Mouse (Mus musculus): Measurements from ENCODE around the gene Zfp799.
"Not testable (repeated sequence)": the region's sequence is repeated elsewhere in the genome, so short reads cannot be mapped to it uniquely, and the experiment has no call there.

Zfp799 gene

GRCm38 (mm10) chr17:32829540-32830417 is at the start of gene Zfp799:
Zfp799 (minus strand) TSS chr17:32830261.
- peak; percentile 65 to 70 for DNase-seq (ENCODE audit: low spot score in 2 of 2)

DNA sequence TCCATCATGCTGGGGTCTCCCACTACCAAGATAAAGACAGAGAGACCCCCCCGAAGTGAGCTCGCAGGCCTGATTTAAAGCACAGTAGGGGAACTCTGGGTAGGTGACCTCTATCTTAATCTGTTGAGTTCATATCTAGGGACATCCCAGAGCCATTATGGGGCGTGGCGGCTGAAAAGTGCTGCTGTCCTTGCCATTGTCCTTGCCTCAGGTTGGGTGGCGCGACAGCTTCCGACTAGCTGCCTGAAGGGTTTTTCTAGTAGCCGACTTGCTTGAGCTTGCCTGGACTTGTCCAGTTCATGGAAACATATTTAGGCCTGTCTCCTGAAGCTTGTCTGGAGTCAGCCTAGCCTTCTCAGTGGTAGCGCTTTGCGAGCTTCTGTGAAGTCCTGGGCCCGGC is 48.7 kb upstream of the Zfp799 start:
- DNase-seq (ENCODE audit: low spot score in 2 of 2): peak in 1 of 2 experiments; percentile 4

DNA sequence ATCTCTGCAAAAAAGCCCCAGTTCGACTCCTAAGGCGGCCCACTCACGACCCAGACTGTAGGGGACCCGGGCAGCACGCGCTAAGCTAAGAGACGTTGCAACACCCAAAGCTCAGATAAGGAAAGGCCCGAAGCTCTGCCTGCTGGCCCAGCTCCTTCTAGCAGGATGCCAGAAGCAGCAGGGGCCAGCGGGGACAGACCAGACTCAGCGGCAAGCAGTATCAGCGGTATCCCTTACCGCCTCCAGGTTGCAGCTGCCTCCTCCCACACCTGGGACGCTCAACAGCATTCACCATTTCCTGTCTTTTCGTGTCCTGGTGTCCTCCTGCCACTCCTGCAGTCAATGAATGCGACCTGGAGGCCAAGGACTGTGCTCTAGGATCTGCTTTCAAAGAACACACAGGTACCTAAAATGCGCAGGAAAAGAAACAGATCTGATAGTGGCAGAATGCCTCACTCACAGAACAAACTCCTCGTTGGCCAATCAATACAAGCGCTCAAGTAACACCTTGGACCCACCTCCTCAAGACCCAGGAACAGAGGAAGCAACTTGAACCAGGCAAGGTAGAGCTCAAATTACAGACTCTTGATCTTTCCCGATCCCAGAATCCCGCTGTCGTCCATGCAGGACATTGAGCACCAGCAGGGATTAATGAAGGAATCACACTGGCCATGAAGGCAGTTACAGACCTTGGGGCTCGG is 47.6 kb upstream of the Zfp799 start:
- no peak for DNase-seq (ENCODE audit: low spot score in 2 of 2)

DNA sequence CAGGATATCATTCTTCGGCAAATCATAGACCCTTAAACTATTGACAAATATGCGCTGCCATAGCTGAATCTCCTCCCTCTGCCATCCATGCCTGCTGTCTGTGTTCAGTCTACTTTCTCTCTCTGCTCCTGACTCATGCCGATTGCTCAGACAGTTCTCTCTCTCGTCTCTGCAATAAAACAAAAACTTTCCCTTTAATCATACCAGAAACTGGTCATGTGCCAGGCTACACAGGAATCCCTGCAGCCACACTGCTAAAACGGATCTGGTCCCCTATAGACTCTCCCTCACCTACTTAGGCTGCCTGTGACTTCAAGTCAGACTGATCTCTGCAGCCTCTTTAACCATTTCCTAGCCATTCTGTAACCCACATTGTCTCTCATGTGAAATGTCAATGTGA is 42.6 kb upstream of the Zfp799 start:
- no peak for DNase-seq (ENCODE audit: low spot score in 2 of 2)

- DNase-seq (ENCODE audit: low spot score in 2 of 2): no peak
These were observed 42.0 kb upstream of the Zfp799 start for GRCm38 (mm10) chr17:32872091-32872490.

DNA sequence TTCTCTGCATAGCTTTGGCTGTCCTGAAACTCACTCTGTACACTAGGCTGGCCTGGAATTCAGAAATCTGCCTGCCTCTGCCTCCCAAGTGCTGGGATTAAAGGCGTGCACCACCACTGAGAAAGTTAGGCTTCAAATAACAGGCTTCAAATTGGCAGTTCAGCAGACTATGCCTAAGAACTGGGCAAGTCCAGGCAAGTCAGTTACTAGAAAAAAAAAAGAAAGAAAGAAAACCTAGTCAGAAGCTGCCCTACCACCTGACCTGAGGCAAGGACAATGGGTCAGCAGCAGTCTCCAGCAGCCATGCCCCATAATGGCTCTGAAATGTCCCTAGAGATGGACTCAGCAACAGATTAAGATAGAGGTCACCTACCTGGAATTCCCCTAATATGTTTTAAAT is 41.4 kb upstream of the Zfp799 start:
- DNase-seq (ENCODE audit: low spot score in 2 of 2): no peak

GRCm38 (mm10) chr17:32867266-32867665 is 37.2 kb upstream of the Zfp799 start:
- DNase-seq (ENCODE audit: low spot score in 2 of 2): not testable (repeated sequence)

- not testable (repeated sequence) for DNase-seq (ENCODE audit: low spot score in 2 of 2)
These were observed 26.7 kb upstream of the Zfp799 start for GRCm38 (mm10) chr17:32856713-32857112.

DNA sequence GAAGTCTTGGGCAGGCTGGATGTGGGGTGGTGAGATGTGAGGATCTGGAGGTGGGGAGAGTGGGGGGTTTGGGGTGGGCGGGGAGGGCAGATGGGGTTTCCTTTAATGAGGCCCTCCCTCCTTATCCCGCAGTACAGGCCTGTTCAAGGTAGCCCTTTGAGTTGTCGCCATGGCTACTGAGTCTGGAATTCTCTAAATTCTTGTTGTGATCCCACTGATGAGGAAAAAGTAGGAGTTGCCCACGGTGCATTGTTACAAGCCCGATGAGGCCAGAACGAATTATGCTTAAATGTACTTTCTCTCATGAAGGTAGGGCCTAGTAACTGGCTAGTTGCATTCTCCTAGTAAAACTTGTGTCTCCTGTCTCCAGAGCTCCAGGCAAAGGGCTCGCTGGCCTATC is 21.5 kb upstream of the Zfp799 start:
- DNase-seq (ENCODE audit: low spot score in 2 of 2): no peak

DNA sequence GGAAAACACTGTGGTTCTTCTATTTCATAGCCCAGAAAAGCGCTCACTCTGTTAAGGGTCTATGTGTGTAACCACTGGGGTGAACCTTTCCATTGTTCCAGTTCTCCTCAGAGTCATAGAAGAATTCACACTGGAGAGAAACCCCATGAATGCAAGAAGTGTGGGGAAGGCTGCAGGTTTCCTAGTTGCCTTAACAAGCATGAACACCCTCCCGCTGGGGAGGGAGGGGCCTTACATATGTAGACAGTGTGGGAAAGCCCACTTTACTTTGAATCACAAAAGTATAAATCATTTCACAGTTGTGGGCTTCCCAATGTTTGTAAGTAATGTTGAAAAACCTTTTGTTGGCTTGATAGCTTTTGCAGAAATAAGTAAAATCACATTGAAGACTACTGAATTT is 11.3 kb upstream of the Zfp799 start:
- no peak for DNase-seq (ENCODE audit: low spot score in 2 of 2)

- no peak for DNase-seq (ENCODE audit: low spot score in 2 of 2)
These were observed 9.2 kb upstream of the Zfp799 start for GRCm38 (mm10) chr17:32839083-32839802.

DNA sequence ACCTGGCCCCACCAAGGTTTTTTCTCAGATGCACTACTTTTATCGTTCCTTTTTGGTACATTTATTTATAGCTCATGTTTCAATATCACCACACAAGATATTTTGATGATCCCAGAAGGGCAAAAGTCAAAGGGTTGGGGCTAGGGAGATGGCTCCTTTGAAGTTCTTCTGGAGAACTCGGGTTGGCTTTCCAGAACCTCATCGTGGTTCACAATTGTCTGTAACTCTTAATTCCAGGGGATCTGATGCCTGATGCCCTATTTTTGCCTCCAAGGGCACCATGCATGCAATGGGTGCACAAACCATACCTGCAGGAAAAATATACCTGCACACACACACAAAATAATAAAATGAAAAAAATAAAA is 339 bp upstream of the Zfp799 start:
- DNase-seq (ENCODE audit: low spot score in 2 of 2): no peak

DNA sequence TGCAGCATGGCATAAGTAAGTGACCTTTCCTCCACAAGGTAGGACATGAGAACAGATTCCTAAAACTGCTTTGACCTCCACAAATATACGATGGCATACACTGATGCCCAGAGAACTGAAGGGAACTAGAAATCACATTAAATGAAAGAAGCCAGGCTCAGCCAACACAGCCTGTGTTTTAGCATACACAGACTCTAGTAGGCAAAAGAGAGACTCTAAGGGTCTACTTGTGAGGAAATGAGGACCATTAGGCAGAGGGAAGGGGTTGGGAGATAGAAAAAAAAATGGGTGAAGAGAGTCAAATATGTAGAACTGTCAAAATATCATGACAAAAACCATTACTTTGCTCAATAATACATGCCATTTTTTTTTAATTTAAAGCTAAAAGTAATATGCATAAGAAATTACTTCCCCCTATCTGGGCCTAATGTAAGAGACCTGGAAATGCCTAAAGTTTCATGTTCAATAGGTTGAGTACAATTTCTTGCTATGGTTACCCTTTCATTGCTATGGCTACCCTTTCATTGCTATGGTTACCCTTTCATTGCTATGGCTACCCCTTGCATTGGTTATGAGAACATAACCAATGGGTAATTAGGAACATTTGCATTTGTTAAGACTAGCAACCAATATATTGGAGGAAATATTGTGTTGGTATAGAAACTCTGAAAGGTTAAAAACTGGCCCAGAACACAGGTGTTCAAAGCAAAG is 13.8 kb downstream of the Zfp799 start:
- no peak for DNase-seq (ENCODE audit: low spot score in 2 of 2)

GRCm38 (mm10) chr17:32814136-32814535 is 15.9 kb downstream of the Zfp799 start:
- no peak for DNase-seq (ENCODE audit: low spot score in 2 of 2)

DNA sequence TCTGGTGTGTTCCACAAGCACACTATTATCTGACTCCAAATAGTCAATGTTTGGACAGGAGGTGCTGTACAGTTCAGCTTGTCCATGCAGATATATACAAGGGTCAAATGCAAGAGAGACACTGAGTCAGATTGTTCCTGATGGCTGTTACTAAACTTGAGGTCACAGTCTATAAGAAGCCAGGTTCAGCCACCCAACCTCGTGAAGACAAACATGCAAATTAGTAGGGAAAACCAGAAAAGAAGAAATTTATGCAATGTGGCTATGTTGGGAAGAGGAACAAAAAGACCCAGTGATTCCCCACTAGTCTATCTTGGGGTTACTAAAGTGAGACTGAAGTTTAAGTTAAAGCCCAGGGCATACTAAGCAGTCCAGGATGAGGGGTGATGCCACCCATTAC is 19.4 kb downstream of the Zfp799 start:
- no peak for DNase-seq (ENCODE audit: low spot score in 2 of 2)

DNA sequence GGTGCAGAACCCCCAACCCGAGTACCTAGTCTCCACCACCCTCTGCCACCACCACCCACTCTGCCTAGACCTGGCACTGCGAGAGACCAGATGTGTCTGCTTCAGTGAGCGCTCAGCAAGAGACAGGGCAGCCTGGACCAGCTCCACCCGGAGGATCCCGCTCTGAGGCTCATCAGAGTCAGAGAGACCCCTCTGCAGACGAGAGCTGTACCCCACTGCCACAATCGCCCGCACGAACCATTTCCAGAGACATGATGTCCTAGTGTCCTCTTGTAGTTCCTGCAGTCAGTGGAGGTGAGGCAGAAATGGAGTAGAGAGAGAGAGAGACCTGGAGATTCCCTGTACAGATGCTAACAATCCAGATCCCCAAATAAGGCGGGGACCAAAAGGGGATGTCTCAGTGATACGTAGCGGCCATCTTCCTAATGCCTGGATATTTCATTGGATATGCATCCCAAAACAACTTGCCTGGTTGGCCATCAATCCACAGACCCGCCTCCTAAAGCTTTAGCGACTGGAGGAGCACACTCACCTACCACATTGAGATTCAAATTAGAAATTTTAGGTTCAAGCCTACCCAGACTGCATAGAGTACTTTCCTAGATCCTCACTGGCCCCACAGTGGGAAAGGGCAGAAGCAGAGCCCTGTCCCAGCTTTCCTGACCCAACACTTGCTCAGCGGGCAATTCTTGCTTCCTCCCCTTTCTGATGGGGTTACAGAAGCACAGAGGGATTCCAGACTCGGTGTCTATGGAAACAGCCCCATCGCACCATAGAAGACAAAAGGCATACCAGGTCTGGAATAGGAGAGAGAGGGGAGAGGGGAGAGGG is 20.3 kb downstream of the Zfp799 start, which contains the start of gene Zfp811:
Gene Zfp811 (minus strand): TSS at position 388 of the 831 bp plus-strand sequence.
- no peak for DNase-seq (ENCODE audit: low spot score in 2 of 2)

DNA sequence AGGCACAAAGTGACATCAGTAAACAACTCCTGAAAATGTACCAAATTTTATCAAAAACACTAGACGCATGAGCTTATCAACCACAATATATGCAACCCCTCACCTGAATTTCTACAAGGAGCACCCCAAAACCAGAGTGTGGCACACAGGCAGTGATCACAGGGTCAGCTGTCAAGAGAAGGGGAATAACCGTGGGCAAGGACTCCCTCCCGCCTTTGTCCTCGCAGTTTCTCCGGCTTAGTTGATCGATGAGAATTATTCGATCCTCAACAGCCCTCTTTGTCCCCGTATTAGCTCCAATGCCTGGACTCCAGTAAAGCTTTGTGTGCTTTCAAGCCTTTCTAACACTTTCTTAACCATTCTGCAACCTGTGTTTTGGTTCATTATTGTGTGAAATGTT is 21.1 kb downstream of the Zfp799 start:
- no peak for DNase-seq (ENCODE audit: low spot score in 2 of 2)

DNA sequence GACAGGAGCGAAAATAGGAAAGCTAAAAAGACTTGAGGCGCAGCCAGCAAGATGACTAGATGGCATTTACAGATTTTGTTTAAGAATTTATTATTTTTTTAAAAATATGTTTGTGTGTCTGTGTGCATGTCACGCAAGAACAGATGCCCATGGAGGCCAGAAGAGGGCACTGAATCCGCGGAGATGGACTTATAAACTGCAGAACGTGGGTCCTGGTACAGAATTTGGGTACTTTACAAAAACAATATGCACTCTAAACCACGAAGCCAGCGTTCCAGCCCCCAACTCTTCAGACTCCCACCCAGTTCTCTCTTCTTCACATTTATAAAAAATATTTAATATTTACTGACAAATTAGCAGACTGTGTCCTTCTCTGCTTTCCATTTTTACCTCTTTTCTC is 40.8 kb downstream of the Zfp799 start:
- no peak for DNase-seq (ENCODE audit: low spot score in 2 of 2)

DNA sequence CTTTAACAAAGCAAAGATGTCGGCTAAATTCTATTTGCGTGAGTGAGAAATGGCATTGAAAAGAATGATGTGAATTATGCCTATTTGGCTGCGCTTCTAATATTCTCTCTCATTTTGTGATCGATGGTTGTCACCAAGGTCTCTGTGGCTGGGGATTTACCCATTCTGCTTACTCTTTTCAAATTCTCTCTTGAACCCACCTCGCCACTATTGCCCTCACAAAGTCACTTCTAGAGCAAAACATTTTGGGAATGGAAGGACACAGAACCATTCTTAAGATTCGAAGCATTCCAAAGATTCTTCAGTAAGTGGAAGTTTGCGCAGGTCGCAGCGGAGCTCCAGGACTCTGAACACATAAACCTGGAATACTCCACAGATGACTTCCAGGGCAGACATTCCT is 41.5 kb downstream of the Zfp799 start:
- no peak for DNase-seq (ENCODE audit: low spot score in 2 of 2)

GRCm38 (mm10) chr17:32788094-32788559 is 41.9 kb downstream of the Zfp799 start, which contains the start of gene Zfp871:
Zfp871 (minus strand) TSS chr17:32788287.
- peak; percentile 76 to 83 for DNase-seq (ENCODE audit: low spot score in 2 of 2)
